Mouse (Mus musculus): ENCODE data around the gene Il6ra.
"Not testable (repeated sequence)": the region's sequence is repeated elsewhere in the genome, so short reads cannot be mapped to it uniquely, and the experiment has no call there.

The Il6ra gene

DNA sequence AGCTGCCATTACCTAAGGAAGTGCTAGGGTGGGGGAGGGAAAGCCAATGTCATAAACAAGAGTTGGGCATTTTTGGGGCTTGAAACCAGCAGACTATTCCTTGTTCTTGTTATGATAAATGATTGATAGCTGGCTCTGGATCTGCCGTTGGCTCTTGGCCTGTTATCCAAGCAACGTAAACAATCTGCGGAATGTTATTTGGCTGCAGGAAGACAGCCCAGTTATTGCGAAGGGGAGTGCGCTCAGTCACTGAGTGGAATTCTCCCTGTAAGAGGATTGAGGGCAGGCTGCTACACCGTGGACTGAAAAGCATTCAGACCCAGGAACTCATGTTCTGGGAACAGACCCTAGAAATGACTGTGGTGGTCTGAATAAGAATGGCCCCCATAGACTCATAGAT lies 40.3 kb downstream of the Il6ra start:
- DNase-seq = no peak

DNA sequence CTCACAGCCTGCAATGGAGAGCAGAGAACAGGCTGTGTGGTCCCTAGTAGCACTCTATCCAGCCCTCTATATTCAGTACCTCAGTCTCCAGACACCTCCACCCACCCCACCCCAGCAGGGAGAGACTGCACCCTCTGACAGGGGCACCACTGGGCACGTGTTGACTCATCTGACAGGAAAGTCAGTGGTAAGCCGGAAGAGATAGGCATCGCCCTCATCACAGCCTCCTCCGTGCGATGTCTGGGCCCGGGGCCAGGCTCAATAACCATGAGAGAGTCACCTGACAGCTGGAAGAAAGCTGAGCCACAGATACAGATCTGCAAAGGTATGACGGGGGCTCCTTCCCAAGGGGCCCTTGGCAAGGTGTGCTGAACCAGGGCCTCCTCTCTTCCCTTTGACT lies 40.8 kb downstream of the Il6ra start:
- no peak for DNase-seq

DNA sequence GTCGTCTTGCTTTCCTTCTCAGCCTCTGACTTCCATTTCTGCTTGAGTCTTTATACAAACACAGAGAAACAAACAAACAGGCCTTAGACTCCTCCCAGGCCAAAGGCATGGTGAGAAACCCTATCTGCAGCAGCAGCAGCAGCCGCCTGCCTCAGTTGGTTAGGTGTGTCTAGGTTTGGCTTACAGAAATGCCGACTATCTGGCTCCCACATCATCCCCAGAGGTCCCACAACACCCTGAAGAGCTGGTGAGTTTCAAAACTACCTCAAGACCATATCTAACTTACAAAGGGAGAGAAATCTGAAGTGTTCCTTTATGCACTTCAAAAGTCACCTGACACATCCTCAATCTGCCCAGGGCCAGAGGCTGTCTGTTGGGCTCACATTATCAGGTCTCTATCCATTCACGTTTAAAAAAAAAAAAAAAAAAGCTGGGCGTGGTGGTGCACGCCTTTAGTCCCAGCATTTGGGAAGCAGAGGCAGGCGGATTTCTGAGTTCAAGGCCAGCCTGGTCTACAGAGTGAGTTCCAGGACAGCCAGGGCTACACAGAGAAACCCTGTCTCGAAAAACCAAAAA lies 41.6 kb downstream of the Il6ra start:
- DNase-seq = no peak

DNA sequence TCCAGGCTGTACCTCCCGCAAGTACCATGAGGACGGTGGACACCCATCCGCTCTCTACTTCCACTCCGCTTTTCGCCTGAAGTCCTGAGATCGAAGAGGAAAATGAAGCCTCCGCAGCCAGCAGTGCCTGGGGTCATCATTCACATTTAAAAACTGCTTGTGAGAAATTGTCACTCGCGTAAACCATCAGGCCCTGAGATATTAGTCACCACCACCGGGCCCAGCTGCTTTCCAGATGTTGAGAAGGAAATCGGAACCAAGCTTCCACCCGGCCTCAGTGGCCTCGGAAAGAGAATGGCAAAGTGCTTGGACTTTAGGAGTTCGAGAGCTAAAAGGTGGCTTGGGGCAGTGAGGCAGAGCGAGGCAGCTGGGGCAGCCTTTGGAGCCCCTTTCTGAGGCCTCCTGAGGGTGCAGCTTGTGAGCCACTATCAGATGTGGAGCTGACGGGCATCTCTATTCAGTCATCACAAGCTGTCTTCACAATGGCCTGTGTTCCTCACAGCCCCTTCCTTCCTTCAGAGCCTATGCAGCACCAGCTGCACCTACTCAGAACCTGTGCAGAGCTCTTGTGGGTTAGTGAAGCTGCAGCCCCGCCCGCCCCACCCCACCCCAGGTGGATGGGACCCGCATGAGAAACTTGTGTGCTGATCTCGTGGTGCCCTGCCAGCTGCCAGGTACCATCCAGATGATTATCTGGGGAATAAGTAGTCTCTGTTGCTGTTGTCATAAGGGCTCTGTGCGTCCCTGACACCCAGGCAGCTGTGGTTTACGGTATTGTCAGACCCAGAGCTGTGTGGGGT lies 42.3 kb downstream of the Il6ra start:
- no peak for DNase-seq

DNA sequence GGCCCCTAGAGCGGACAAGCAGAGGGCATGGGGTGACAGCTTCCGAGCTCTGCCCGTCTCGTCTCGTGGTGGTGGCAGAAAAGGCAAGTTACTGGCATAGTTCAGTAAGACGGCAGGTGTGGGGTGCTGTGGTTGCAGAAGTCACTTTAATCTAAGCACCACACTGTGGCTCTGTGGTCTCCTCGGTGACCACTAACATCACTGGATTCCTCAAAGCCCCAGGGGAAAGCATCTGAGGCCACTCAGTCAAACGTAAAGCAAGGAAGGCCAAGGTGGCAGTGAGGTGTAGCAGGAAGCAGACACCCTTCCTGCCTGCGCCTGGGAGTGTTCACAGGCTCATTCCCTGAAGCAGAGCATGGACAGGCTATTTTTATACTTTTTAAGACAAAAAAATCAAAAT lies 43.4 kb downstream of the Il6ra start:
- peak; percentile 39 for DNase-seq

DNA sequence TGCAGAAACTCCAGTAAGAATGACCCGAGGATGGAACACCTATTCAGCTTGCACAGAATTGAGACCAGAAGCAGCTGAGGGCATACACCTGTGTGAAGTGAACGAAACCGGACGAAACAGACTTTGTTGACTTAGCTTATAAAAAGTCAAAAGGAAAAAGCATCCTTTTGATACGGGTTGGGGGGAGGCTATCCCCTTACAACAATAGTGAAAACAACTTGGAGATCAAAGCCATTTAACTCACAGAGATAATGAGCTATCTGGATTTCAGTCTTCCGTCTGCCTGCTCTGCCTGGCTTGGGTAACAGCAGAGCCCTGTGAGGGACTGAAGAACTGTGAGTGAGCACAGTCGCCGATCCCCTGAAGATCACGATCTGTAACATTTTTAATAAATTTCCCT lies 44.0 kb downstream of the Il6ra start:
- DNase-seq = no peak

DNA sequence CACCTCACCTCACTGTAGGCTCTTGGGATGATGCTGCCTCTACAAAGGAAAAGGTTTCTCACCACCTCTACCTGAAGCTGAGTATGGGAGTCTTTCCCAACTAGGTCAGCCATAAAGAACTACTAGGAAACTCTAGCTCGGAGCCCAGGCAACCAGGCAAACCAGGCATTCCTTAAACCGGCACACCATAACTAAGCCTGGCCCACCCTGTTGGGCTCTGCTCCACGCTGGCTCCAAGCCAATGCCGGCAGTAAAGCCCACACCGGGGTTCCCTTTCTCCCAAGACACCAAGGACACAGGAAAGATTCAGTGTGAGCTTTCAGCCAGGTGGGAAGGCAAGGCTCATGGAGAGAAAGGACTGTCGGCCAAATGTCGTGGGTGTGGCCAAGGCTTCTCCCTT lies 44.6 kb downstream of the Il6ra start:
- no peak for DNase-seq

DNA sequence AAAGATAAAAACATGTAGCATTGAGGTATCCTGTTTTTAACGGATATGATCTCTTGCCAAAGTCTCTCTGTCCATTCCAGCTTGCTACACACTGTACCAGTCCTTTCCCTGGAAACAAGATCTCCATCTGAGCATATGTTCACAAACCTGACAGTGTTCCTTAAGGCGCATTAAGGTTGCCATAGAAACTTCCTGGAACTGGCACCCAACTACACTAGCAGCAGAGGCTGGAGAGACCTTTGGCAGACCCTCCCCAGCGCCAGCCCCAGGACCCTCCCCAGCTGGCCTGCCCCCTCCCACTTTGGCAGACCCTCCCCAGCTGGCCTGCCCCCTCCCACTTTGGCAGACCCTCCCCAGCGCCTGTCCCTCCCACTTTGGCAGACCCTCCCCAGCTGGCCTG lies 45.3 kb downstream of the Il6ra start:
- no peak for DNase-seq

DNA sequence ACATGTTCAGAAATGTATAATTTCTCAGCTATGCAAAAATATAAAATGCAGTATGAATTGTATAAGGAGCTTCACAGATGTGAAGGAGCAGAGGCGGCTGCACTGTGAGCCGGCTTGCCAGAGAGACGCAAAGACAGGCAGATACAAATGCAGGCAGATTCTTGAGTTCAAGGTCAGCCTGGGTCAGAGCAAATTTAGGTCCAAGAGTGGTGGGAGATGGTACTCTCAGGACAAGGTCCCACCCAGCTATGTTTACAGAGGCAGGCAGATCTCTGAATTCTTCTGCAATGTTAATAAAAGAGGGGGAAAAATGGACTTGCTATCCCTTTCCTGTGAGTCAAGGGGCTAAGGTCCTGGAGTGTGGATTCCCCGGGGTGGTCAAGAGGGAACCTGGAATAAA lies 47.2 kb downstream of the Il6ra start:
- DNase-seq = no peak

DNA sequence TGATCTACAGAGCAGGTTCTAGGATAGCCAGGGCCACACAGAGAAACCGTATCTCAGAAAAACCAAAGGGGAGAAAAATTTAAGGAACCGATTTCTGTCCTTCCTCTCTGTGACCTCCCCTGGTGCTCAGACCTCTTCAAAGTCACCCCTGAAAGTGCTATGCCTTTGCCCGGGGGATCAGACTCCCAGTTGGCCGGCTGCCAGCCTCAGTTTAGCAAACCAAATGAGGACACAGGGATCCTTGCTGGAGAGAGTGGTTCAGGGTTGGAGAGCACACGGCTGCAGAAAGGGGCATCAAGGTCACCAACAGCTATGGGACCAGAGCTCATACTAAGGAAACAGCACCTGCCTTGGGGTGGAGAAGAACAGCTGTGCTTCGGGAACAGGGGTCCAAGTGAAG lies 48.0 kb downstream of the Il6ra start:
- no peak for DNase-seq

DNA sequence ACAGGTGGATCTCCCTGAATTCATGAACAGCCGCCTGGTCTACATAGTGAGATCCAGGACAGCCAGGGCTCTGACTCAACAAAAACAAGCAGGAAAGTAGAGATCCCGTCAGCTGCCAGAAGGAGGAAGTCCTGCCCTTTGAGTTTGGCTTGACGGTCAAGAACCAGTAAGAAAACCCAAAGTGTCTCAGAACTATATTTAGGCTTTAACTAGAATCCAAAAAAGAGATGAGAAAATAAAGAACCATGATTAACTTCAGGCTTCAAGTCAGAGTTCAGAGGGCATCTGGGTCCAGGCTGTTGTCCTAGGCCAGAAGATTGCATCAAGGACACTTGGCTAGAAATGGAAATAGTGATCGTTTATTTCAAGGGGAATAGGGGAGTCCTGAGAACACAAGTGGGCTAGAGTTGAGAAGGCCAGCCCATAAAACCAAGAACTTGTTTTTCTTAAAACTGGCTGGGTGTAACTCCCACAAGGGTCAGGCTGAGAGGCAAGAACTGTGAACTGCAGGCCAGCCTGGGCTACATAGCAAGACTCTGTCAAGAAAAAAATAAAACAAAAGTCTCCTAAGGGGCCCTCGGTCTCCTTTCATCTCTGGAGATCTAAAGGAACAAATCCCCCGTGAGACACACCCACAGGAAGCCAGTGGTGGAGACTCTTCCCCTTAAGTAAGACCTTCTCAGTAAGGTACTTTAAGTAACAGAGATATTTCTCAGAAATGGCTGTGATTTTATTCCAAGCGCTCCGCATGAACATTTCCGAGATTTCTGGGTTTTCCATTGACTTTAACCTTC lies 49.1 kb downstream of the Il6ra start:
- peak; percentile 66 for DNase-seq

DNA sequence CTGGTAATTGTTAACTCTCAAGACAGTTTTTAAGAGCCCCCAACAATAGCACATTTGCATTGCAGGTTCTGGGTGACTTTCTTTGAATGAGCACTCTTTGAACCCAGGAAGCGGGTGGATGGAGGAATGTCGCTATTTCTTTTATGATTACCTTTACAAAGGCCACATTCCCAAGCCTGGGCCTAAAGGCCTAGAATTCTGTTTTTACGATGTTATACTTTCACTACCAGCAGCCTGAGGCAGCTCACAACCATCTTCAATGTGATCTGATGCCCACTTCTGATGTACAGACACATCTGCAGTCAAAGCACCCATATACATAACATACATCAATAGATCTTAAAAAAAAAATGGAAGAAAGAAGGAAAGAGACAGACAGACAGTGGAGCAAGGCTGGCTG lies 49.7 kb downstream of the Il6ra start:
- not testable (repeated sequence) for DNase-seq

DNA sequence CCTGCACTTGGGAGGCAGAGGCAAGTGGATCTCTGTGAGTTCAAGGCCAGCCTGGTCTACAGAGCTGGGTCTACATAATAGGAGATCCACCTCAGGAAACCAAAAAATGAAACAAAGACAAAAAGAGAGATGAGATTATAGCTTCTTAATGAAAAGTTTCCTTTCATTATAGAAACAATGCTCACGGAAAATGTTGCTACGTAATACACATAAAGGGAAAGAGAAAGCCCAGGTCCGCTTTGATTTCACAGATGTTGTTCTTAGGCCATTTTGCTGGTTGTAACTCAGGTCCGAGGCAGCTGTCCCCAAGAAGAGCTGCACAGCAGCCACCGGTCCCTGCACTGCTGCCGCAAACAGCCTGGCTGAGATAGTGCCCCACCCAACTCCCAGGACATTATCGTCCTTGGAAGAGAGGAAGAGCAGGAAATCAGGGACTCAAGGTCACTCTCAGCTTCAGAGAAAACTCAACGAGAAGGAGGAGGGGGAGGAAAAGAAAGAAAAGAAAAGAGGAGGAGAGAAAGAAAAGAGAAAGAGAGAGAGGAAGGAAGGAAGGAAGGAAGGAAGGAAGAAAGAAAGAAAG lies 50.7 kb downstream of the Il6ra start:
- no peak for DNase-seq

DNA sequence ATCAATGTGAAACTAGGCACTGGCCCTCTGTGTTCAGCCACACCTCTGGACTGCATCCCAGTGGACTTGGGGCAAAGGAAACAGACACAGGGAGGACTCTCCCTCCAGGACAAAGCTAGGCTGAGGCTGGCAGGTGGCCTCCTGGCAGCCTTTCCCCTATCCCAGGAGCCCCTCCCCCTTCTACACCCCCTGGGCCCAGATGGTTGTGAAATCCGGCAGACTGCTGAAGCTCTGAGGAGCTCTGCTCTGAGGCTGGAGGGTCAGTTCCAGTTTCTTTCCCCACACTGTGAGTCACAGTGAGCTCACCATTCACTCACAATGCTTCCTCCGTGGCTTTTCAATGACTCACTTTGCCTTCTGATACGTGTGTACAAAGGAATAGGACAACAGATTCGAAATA lies 51.9 kb downstream of the Il6ra start:
- peak; percentile 43 for DNase-seq

DNA sequence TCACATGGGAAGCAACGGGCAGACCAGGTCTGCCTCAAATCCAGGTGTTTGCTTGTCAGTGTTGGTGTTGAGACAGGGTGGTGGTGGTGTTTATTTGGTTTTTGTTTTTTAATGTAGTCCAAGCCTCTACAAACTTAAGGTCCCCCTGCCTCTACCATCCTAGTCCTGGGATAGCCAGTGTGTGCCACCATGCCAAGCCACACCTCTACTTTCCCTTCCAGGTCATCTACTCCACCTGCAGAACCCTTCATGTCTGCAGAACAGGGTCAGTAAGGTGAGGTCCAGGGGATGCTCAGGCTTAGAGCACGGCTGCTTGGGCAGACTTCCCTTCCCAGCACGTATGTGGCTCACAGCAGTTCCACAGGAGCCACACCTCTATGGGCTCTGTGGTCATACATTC lies 52.7 kb downstream of the Il6ra start:
- no peak for DNase-seq

DNA sequence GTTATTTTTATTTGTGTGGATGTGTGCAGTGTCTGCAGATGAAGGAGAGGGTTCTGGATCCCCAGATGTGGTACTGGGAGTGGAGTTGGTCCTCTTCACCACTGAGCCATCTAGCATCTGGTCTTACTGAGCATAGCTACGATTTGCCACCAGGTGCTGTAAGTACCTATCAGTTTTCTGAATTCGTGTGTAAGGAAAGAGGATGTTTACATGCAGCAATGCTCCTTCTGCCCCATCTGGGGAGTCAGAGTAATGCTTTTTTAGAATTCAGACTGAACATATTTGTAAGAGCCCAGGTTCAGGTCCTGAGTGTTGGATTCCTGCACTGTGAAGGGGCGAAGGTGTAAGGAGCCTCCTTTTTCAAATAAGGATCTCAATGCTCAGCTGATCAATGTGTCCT lies 53.1 kb downstream of the Il6ra start:
- DNase-seq = no peak

DNA sequence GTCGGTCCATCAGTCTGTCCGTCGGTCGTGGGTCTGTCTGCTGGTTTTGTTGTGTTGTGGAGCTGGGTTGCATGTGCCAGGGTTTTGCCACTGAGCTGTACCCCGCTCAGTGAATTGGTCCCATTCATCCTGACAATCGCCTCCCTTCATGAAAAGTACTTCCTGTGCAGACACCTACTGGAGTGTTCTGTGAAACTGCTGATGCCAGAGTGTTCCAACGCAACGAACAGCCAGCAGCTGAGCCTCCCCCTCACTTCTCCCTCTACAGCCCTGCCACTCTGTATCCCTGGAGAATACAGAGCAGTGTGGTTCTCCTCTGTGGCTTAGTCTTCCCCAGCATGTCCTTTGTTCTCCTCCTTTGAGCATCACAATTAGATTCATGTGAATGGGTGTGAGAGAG lies 54.1 kb downstream of the Il6ra start:
- DNase-seq = no peak

DNA sequence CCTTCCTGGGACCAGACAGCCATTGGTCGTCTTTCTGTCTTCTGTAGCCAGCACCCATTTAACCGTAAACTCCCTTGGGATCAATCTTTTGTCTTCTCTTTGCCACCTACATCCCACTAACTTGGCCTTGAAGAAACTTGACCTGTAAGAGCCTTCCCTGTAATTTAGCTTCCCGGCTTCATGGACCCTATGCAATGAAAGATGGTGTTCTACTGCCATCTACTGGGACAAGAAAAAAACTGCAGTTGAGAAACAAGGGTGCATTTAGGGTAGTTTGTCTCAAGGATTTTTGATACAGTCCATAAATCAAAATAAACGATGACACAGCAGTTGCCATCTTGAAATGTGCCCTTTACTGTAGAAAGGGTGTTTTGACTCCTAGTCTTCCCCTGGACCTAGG lies 54.9 kb downstream of the Il6ra start:
- DNase-seq = peak; percentile 49

DNA sequence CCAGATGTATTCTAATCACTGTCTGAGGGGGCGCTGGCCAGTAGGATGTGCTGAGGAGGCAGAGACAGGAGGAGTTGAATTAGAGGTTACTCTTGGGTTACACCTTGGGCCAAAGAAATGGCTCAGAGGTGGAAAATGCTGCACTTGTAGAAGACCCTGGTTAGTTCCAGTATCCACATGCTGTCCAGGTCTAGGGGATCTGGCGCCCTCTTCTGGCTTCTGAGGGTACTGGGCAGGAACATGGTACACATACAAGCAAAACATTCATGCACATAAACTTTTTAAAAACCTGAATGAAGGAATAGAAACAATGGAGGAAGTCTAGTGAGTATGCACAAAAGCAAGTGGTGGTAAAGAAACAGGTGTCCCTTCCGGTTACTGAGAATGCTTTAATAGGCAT lies 55.6 kb downstream of the Il6ra start:
- no peak for DNase-seq

DNA sequence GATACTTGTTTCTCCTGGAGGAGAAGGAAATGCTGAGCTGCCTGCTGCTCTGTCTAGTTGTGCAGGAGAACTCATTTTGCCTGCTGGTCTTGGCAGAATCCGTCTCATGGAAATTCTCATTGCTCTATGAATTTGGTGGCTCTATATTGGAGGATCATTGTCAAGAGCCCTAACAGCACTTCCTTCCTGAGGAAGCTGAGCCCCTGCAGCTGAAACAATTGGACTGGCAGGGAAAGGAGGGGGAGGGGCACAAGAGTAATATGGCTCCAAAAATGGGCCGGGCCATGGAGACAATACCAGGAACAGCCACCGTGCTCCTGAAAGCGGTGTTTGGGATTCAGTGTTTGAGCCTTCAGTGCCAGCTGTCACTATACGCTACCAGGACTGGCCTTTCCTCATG lies 59.2 kb downstream of the Il6ra start:
- DNase-seq = peak; percentile 81

DNA sequence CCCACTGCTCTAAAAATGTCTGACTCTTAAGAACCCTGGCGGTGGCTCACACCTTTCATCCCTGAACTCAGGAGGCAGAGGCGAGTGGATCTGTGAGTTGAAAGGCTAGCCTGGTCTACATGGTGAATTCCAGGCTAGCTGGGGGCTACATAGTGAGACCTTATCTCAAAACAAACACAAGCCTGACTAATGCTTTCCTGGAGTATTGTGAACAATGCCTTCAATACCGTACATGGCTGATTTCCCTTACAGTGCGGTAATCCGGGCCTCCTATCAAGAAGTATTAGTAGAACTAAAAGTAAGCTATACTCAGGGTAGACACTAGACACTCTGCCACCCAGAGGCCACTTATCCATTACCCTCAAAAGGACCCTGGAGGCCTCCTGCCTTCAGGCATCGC lies 64.9 kb downstream of the Il6ra start:
- DNase-seq = no peak

DNA sequence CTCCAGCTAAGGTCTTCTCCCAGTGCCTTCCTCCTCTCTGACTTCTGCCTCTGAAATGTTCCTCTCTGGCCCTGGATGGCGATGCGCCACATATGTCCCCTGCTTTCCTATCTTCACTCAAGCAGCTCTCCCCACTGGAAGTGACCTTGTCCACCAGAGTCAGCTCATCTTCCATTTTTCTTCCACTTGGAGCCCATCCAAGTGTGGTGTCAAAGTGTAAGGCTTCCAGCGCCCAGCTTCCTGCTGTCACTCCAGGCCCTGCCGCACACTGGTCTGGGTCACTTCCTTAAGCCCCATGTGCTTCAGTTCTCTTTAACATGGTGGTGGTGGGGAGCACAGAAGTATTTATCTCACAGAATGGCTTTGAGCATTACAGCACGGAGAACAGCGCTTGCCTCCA lies 65.4 kb downstream of the Il6ra start:
- peak; percentile 77 for DNase-seq

DNA sequence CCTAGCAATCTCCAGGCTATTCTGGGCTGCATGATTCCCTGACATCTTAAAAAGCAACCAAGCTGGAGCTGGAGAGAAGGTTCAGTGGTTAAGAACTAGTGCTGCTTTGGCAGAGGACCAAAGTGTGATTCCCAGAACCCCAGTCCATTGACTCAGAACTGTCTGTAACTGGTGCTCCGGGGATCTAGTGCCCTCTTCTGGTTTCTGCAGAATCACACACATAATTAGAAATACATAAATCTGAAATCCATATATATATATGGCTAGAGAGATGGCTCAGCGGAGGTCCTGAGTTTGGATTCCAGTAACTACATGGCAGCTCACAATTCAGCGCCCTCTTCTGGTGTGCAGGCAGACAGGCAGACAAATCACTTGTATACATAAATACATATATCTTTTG lies 65.9 kb downstream of the Il6ra start:
- no peak for DNase-seq

DNA sequence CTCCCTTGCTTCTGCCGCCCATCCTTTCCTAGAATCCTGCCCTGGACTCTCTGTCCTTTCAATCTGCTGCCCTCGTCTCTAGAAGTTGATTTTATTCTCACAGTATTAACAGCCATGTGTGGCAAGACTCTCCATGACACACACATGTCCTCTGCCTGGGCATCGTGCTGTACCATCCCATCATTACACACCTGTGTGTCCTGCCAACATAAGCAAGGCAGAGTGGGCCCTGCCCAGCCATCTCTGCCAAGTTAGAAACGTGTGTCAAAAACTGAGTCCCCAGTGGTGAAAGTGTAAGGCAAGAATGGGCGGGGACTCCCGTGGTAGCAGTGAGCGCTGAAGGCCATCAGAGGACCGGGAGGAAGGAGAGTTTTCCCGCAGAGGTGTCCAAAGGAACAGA lies 67.2 kb downstream of the Il6ra start:
- DNase-seq = no peak
